Mouse (Mus musculus) megakaryocyte, embryonic 14.5 days (primary cell): ENCODE data around the gene Retreg3.

ENCODE experiments used
- FLI1 ChIP-seq: IDR thresholded peaks from 2 replicates; pipeline ENCODE4 v1.6.1; 2012; ENCODE audit warnings: low read length, inconsistent platforms, mixed read lengths
- GATA1 ChIP-seq: IDR thresholded peaks from 3 replicates; pipeline ENCODE4 v1.6.1; 2012; ENCODE audit warnings: mixed read lengths, low read length, inconsistent platforms, borderline replicate concordance

GRCm38 (mm10) chr11:101168301-101168980 lies 48.7 kb upstream of the Retreg3 start:
- TF ChIP-seq GATA1 (no peak), FLI1 (no peak)
